10 mouse cellular contexts compared by ENCODE assay signal in the genomic region with DNA sequence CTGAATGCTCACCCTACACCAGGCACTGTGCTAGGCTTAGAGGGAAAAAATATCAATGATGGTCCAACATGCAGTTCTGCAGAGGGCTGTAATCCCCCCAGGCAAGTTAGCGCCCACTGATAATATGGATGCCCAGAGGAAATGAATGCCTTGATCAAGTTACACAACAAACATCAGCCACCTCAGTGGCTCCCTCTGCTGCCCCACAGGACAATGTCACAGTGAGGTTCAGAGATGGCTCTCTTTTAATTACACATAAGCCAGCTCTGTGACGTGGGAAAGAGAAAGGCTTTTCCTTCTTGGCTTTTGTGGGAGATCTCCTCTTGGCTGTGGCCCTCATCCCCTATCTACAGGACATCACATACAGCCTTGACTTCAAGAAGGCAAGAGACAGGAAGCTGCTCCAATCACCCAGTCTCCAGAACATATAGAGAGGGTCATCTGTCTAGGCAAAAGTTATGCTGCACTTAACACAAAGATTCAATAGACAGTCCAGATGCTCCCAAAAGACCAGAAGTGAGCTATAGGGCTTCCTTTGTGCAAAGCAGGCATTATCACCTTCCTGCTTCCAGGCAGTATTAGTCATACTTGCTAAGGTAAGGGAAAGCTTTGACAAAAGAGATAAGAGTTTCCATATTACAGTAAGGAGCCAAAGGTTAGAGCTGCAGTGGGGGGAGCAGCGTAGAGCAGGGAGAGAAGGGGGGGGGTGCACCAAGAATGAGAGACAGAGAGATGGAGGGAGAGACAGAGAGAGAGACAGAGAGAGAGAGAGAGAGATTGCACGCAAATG. TPM values are rescaled to one million over a fixed set of nuclear protein-coding genes. Genes with fewer than 3 reads are reported as not detected.
DNase-seq lines count a peak whose midpoint lies in the region; ATAC-seq and TF ChIP-seq lines count a peak whose summit lies in the region.
"Had no signal": no experiment of that assay in that cellular context is flagged by ENCODE, and none has a peak within 500 bp of the region (broad histone marks: within the 10 kb centered on the region; RNA-seq: fewer than 3 reads in every experiment).

No protein-coding gene starts in this region.

- WGBS in heart, adult 2 months: 55% methylated on average over 4 of the region's 4 CpGs
- WGBS in midbrain, embryonic 10.5 days: 81% methylated on average over 4 of the region's 4 CpGs
- WGBS in midbrain, embryonic 13.5 days: 75% methylated on average over 4 of the region's 4 CpGs
- 59% methylated on average over 4 of the region's 4 CpGs for WGBS in liver, postnatal 0 days (ENCODE audit: insufficient replicate concordance)

- DNase-seq in heart, adult 2 months: no peak
- DNase-seq in heart, adult 18-20 months: no peak
- DNase-seq in midbrain, embryonic 10.5 days (ENCODE audit: low spot score): no peak
- no peak for DNase-seq in Patski (ENCODE audit: low read depth, low spot score)
- DNase-seq in liver, postnatal 0 days: peak; percentile 19
- no peak for DNase-seq in cerebellum, adult 11 months
- no peak for DNase-seq in natural killer cell, adult 2 months (ENCODE audit: low spot score in 2 of 2)

- no peak overlapping the region for H3K4me3 ChIP-seq in heart, adult 2 months
- H3K4me3 ChIP-seq in midbrain, embryonic 10.5 days: no peak overlapping the region
- H3K4me3 ChIP-seq in midbrain, embryonic 13.5 days (replicated peaks): no peak overlapping the region
- H3K4me3 ChIP-seq in liver, postnatal 0 days (ENCODE audit: low read depth, low read length): no peak overlapping the region
- H3K4me3 ChIP-seq: hindbrain, embryonic 12.5 days; limb, embryonic 15.5 days had no signal

- in situ Hi-C loops in Patski (cut with MboI; ENCODE audit: low pct_unique_long_range_greater_than_20kb): no loop called here

- TF ChIP-seq EP300 in heart, adult 2 months (IDR thresholded peaks at IDR 0.05; ENCODE audit: insufficient read depth, low read depth, low read length): no peak
- TF ChIP-seq EP300 in liver, postnatal 0 days (IDR thresholded peaks at IDR 0.05; ENCODE audit: low read depth): no peak

- no peaks in the 10 kb centered on the region for H3K4me1 ChIP-seq in heart, adult 2 months (ENCODE audit: control insufficient read depth, insufficient read depth, low read length)
- peaks cover 47% of the 10 kb centered on the region for H3K4me1 ChIP-seq in midbrain, embryonic 10.5 days
- peaks cover 18% of the 10 kb centered on the region for H3K4me1 ChIP-seq in midbrain, embryonic 13.5 days (replicated peaks)
- H3K4me1 ChIP-seq in liver, postnatal 0 days (ENCODE audit: insufficient read depth): no peaks in the 10 kb centered on the region; the same call in 1 of the 2 replicates

- no peaks in the 10 kb centered on the region for H3K79me2 ChIP-seq in heart, adult 2 months (replicated peaks; ENCODE audit: control insufficient read depth, insufficient read depth, low read length)

- no peaks in the 10 kb centered on the region for H3K36me3 ChIP-seq in heart, adult 2 months (ENCODE audit: control insufficient read depth, insufficient read depth, low read length)
- no peaks in the 10 kb centered on the region for H3K36me3 ChIP-seq in midbrain, embryonic 10.5 days
- H3K36me3 ChIP-seq in midbrain, embryonic 13.5 days: no peaks in the 10 kb centered on the region
- no peaks in the 10 kb centered on the region for H3K36me3 ChIP-seq in liver, postnatal 0 days (replicated peaks; ENCODE audit: insufficient read depth, low read length)
- H3K36me3 ChIP-seq: hindbrain, embryonic 12.5 days; limb, embryonic 15.5 days had no signal

- peak; percentile 51 for TF ChIP-seq CTCF in heart, adult 2 months (IDR thresholded peaks at IDR 0.05)
- TF ChIP-seq CTCF in Patski (IDR thresholded peaks at IDR 0.05): peak; percentile 69
- peak; percentile 62 for TF ChIP-seq CTCF in liver, postnatal 0 days (IDR thresholded peaks at IDR 0.05; ENCODE audit: low read depth)

- H3K27ac ChIP-seq in heart, adult 2 months: no peak overlapping the region
- 0 out of 2 replicates have a peak overlapping the region, but pooled peaks have one; percentile 17 for H3K27ac ChIP-seq in midbrain, embryonic 10.5 days (replicated peaks)
- no peak overlapping the region for H3K27ac ChIP-seq in midbrain, embryonic 13.5 days
- no peak overlapping the region for H3K27ac ChIP-seq in liver, postnatal 0 days (ENCODE audit: low read depth)
- H3K27ac ChIP-seq: hindbrain, embryonic 12.5 days; limb, embryonic 15.5 days had no signal

- ATAC-seq in midbrain, embryonic 13.5 days: no peak
- ATAC-seq in Patski: no peak
- ATAC-seq in liver, postnatal 0 days: no peak

- no peaks in the 10 kb centered on the region for H3K9me3 ChIP-seq in midbrain, embryonic 10.5 days (replicated peaks)
- H3K9me3 ChIP-seq in midbrain, embryonic 13.5 days: no peaks in the 10 kb centered on the region
- H3K9me3 ChIP-seq in liver, postnatal 0 days (ENCODE audit: low read length): no peaks in the 10 kb centered on the region
- H3K9me3 ChIP-seq: hindbrain, embryonic 12.5 days; limb, embryonic 15.5 days had no signal

- H3K27me3 ChIP-seq in heart, adult 2 months (ENCODE audit: control insufficient read depth, insufficient read depth, low read length): no peaks in the 10 kb centered on the region
- no peaks in the 10 kb centered on the region for H3K27me3 ChIP-seq in midbrain, embryonic 10.5 days (ENCODE audit: low read depth, poor library complexity, severe bottlenecking)
- H3K27me3 ChIP-seq in midbrain, embryonic 13.5 days: no peaks in the 10 kb centered on the region
- no peaks in the 10 kb centered on the region for H3K27me3 ChIP-seq in Patski
- H3K27me3 ChIP-seq in liver, postnatal 0 days (ENCODE audit: insufficient read depth, low read length): no peaks in the 10 kb centered on the region
- H3K27me3 ChIP-seq: hindbrain, embryonic 12.5 days; limb, embryonic 15.5 days had no signal

- intact Hi-C loops in heart, adult 2 months (cut with DNase I): no loop called here

- POLR2A ChIA-PET in Patski (lab: Charles Lee): interaction anchor here (0.6 kb wide), 1 partner anchor 65 kb away, joined by 5 read pairs; no protein-coding TSS in a partner anchor

- no peak overlapping the region for H3K4me2 ChIP-seq in midbrain, embryonic 13.5 days (replicated peaks)
- H3K4me2 ChIP-seq in liver, postnatal 0 days (ENCODE audit: low read depth, low read length): no peak overlapping the region
- H3K4me2 ChIP-seq: hindbrain, embryonic 12.5 days; limb, embryonic 15.5 days had no signal

- CTCF ChIA-PET in Patski (lab: Charles Lee): interaction anchor here (0.7 to 5.4 kb wide), 12 partner anchors 9 to 100 kb away, joined by 3 to 38 read pairs (median 5); no protein-coding TSS in a partner anchor

- H3K9ac ChIP-seq in heart, adult 2 months (ENCODE audit: low read depth, low read length): no peak overlapping the region
- no peak overlapping the region for H3K9ac ChIP-seq in midbrain, embryonic 13.5 days (replicated peaks)
- no peak overlapping the region for H3K9ac ChIP-seq in liver, postnatal 0 days (replicated peaks)
- H3K9ac ChIP-seq: hindbrain, embryonic 12.5 days; limb, embryonic 15.5 days had no signal

- no peak for TF ChIP-seq POLR2A in heart, adult 2 months (IDR thresholded peaks at IDR 0.05; ENCODE audit: insufficient read depth, low read depth, low read length)

RNA-seq across cellular contexts. Expression of a gene that starts 47.2 kb away (rescaled TPM):
- 1 to 10 TPM; 4.5 to 6.3 TPM for total RNA-seq in heart, adult 2 months (2021)
- polyA plus RNA-seq in heart, adult 2 months (2012; rRNA removed): 13.7 and 19.3 TPM in 2 replicates
- 1 to 10 TPM; 5.1 to 5.3 TPM for total RNA-seq in heart, adult 18-20 months (2021)
- 25.5 and 25.7 TPM in 2 replicates for polyA plus RNA-seq in midbrain, embryonic 10.5 days (2016; fragmentation: Nextera tagmentation; extraction: Ambion mirVana)
- 7.5 and 10.1 TPM in 2 replicates for polyA plus RNA-seq in midbrain, embryonic 13.5 days (2015; fragmentation: Nextera tagmentation; extraction: Ambion mirVana)
- 31.0 TPM for polyA plus RNA-seq in Patski (2021)
- 1.5 and 1.8 TPM in 2 replicates for polyA plus RNA-seq in liver, postnatal 0 days (2015; fragmentation: Nextera tagmentation; extraction: Ambion mirVana)
